Mouse (Mus musculus) kidney, adult 2 months (tissue): ENCODE measurements at regions not wholly inside any gene's neighbourhood (a gene's known extent, or its start where the extent isn't known, plus 50 kb on each side); places are given as distances from the start of the nearest gene placed in this dataset.
"Not testable (repeated sequence)": the region's sequence is repeated elsewhere in the genome, so short reads cannot be mapped to it uniquely, and the experiment has no call there.

Experiments
- DNase-seq: peaks from one replicate; pipeline ENCODE4 v3.0.0; 2021
- H3K27ac ChIP-seq: fragments of 200-500 bp; 2 replicates; pipeline ENCODE4 v1.5.1; 2012; ENCODE audit warnings: low read depth, low read length, control low read depth, inconsistent platforms; ENCODE audit not compliant: insufficient read depth
- H3K27me3 ChIP-seq: fragments of 200-500 bp; replicated peaks from 2 replicates; pipeline ENCODE4 v1.6.1; 2012; ENCODE audit warnings: mild to moderate bottlenecking, moderate library complexity, low read length, inconsistent platforms; ENCODE audit not compliant: control insufficient read depth, insufficient read depth
- H3K36me3 ChIP-seq: fragments of 200-500 bp; 2 replicates; pipeline ENCODE4 v1.6.1; 2012; ENCODE audit warnings: mild to moderate bottlenecking, moderate library complexity, low read length, inconsistent platforms; ENCODE audit not compliant: control insufficient read depth, insufficient read depth
- H3K4me1 ChIP-seq: fragments of 200-500 bp; 2 replicates; pipeline ENCODE4 v1.6.1; 2011; ENCODE audit warnings: low read length; ENCODE audit not compliant: control insufficient read depth, insufficient read depth
- H3K4me3 ChIP-seq: fragments of 200-500 bp; 2 replicates; pipeline ENCODE4 v1.5.1; 2011; ENCODE audit warnings: mild to moderate bottlenecking, low read depth, low read length, control low read depth; ENCODE audit not compliant: insufficient read depth
- CTCF ChIP-seq: fragments of 200-500 bp; conservative IDR thresholded peaks from 2 replicates; pipeline ENCODE4 v1.5.1; 2011; ENCODE audit warnings: low read depth, mild to moderate bottlenecking, control low read depth, low read length, moderate library complexity, mixed read lengths; ENCODE audit not compliant: insufficient read depth, insufficient read length
- POLR2A ChIP-seq: fragments of 200-500 bp; IDR thresholded peaks from one replicate; pipeline ENCODE4 v1.6.1; 2011; ENCODE audit warnings: low read depth, low read length, control low read depth
- WGBS: fragments of 180-500 bp; shearing (Covaris S2); methylation state at CpG from one replicate; pipeline ENCODE4 v1.1.7; 2018; 5-methylcytosine and 5-hydroxymethylcytosine counted together

GRCm38 (mm10) chr1:7271466-7272110, 2463.9 kb downstream of the Gm37988 start:
- not testable (repeated sequence) for H3K27ac ChIP-seq, DNase-seq, H3K4me1 ChIP-seq, H3K27me3 ChIP-seq, H3K4me3 ChIP-seq, H3K36me3 ChIP-seq
- WGBS: 84% methylated on average over 25 of the region's 25 CpGs

DNA sequence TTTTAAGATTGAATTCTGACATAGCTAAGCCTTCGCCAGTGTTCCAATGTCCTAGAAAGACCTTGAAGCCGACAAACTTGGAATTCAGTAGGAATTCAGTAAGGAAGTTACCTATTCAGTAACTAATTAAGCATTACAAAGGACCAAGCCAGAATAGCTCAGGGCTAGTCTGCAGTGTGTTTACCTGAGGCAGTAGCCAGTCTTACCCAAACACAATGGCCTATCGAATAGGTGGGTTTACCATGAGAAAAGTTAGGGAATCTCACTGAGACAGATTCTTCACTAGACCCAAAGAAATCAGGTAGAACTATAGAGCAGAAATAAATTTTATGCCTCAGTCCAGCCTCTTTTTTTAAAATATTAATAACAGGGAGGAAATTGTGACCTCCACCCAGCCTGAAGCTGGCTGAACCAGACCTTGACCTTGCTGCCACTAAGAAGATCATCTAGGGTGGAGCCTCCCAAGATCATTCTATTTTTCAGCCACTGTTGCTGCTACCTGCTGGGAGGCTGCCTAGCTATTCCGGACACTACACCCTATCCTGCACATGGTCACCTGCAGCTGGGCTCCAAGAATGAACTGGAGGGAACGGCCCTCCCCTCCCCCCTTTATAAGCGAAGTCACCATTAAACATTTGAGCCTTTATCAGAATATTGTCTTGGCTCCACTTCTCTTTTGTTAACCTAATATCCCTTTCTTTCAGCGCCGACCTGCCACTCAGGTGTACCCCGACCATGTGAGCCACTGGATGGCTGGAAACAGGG, 2491.4 kb downstream of the Gm37988 start:
- DNase-seq: peak; percentile 7
- 75% methylated on average over 9 of the region's 9 CpGs for WGBS

DNA sequence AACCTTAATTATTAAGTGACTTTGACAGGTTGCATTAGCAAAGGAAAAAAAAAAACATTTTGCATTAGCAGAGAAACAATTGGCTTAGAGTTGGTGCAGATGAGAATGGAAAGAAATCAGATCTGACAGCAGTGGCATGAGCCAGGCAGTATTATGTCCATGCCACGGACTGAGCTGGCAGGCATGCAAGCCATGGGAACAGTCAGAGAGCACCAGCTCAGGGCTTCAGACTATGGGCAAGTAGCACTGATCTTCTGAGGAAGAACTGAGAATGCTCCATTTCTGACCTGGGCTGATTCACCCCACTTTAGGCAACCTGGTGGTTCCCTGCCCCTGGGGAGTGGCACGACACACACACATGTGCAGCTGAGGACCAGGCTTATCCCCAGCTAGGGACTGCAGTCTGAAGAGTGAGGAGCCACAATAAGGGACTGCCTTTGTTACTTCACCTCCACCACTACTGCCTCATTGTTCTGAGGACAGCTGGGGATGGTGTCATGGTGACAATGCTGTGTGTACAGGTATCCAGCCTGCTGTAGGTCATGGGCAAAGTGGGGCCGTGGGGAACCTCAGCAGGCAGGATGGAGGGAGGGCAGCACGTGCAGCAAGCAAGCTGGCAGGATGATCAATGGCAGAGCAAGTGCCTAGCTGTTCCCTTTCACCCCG, 2501.4 kb downstream of the Gm37988 start:
- Histone ChIP-seq H3K27me3 (no peaks in the 10 kb centered on the region), H3K4me1 (no peaks in the 10 kb centered on the region), H3K27ac (no peak overlapping the region), H3K36me3 (no peaks in the 10 kb centered on the region), H3K4me3 (no peak overlapping the region)
- no peak for TF ChIP-seq POLR2A
- TF ChIP-seq CTCF: no peak
- no peak for DNase-seq
- 38% methylated on average over 5 of the region's 5 CpGs for WGBS

More for the DNA sequence above, 2491.4 kb downstream of the Gm37988 start:
- not testable (repeated sequence) for H3K27me3 ChIP-seq, H3K36me3 ChIP-seq, H3K4me1 ChIP-seq, H3K27ac ChIP-seq, H3K4me3 ChIP-seq

- not testable (repeated sequence) for H3K27ac ChIP-seq, DNase-seq, H3K27me3 ChIP-seq, H3K4me1 ChIP-seq, H3K4me3 ChIP-seq, H3K36me3 ChIP-seq
- 62% methylated on average over 6 of the region's 6 CpGs for WGBS
These were observed 2504.7 kb downstream of the Gm37988 start for GRCm38 (mm10) chr1:7312401-7312800.

DNA sequence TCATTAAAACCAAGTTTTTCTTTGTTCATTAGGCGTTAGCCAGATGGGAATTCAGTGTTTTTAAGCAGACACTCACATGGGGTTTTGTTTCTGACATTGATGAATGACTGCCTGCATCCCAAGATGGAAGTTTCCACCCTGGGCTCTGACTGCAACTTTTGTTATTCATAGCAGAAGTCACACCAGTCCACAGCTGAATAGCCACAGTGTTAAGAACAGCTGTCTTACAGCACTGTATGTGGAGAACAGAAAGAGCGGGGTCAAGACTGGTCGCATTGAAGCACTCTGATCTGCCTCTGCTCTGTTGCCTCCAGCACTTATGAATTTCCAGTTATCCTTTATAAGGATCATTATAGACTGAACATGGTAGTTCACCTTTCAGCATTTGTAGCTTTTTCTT, 2505.8 kb downstream of the Gm37988 start:
- Histone ChIP-seq H3K36me3 (no peaks in the 10 kb centered on the region), H3K4me1 (no peaks in the 10 kb centered on the region), H3K27me3 (no peaks in the 10 kb centered on the region), H3K4me3 (no peak overlapping the region), H3K27ac (no peak overlapping the region)
- WGBS: 49% methylated on average over 3 of the region's 3 CpGs
- DNase-seq: no peak
- TF ChIP-seq CTCF (no peak), POLR2A (no peak)

- 80% methylated on average over 2 of the region's 2 CpGs for WGBS
These were observed 2511.2 kb downstream of the Gm37988 start for GRCm38 (mm10) chr1:7318850-7319249.

DNA sequence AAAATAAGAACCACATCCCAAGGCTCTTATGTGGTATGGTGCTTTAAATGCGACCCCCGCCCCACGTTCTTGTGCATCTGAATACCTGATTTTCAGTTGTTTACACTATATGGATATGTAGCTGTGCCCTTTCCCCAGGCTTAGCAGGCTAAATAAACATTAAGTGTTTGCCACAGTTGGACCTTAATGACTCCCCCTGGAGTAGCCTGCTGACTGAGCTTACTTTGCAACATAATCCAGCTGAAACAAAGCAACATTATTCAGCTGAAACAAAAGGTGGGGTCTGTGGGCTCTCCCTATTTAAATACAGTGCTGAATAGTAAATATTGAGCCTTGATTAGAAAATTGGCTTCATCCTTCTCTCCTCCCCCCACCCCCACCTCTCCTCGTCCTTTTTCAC, 2511.6 kb downstream of the Gm37988 start:
- no peaks in the 10 kb centered on the region for H3K4me1 ChIP-seq

More at GRCm38 (mm10) chr1:7318850-7319249, 2511.2 kb downstream of the Gm37988 start:
- Histone ChIP-seq H3K4me3 (no peak overlapping the region), H3K27me3 (no peaks in the 10 kb centered on the region), H3K36me3 (no peaks in the 10 kb centered on the region), H3K27ac (no peak overlapping the region), H3K4me1 (no peaks in the 10 kb centered on the region)
- no peak for DNase-seq
- TF ChIP-seq CTCF (no peak), POLR2A (no peak)

More for the DNA sequence above, 2511.6 kb downstream of the Gm37988 start:
- WGBS: 26% methylated on average over 4 of the region's 4 CpGs
- no peak for TF ChIP-seq CTCF
- TF ChIP-seq POLR2A: no peak
- Histone ChIP-seq H3K27me3 (no peaks in the 10 kb centered on the region), H3K4me3 (no peak overlapping the region), H3K36me3 (no peaks in the 10 kb centered on the region), H3K27ac (no peak overlapping the region)
- DNase-seq: no peak
